Mouse (Mus musculus): ENCODE results near the gene Cript.

Gene Cript

GRCm38 (mm10) chr17:87025269-87025949, at the start of gene Cript, which contains the start of gene Pigf:
Cript (plus strand) TSS chr17:87025550.
Pigf (minus strand) TSS chr17:87025406.
- DNase-seq (ENCODE audit: extremely low spot score, low spot score) = peak; percentile 96

DNA sequence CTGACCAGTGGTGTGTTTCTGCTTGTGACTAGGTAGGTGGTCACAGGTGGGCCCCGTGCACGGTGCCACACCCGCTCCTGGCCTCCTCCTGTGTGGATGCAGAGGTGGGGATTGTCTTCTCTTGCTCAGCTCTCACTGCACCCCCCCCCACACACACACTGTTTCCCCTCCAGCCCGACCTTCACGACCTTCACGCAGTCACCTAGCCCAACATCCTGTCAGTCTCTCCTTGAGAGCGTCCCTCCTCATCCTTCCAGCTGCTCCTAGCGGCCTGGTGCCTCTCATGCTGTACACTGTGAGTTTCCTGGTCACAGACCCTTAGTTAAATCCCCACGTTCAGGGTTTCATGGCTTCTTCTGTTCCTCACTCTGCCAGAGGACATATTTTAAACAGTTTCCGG, 49.0 kb upstream of the Cript start:
- no peak for DNase-seq (ENCODE audit: extremely low spot score, low spot score)

DNA sequence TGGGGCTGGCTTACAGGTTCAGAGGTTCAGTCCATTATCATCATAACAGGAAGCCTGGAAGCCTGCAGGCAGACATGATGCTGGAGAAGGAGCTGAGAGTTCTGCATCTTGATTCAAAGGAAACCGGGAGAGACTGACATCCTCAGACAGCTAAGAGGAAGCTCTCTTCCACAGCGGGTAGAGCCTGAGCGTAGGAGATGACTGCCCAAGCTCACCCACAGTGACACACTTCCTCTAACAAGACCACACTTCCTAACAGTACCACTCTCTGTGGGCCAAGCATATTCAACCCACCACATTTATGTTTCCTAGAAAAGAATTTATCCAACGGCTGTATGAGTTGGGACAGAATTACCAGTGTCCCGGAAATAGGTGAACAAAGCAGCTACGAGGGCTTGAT, 46.9 kb upstream of the Cript start:
- no peak for DNase-seq (ENCODE audit: extremely low spot score, low spot score)

DNA sequence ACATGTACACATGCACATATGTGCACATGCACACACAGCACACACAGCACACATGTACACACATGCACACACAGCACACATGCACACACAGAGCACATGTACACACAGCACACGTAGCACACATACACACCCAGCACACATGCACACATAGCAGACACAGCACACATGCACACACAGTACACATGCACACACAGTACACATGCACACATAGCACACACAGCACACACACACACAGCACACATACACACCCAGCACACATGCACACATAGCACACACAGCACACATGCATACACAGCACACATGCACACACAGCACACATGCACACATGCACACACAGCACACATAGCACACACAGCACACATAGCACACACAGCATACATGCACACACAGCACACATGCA, 44.1 kb upstream of the Cript start:
- DNase-seq (ENCODE audit: extremely low spot score, low spot score) = no peak

GRCm38 (mm10) chr17:86981701-86982100, 43.6 kb upstream of the Cript start:
- DNase-seq (ENCODE audit: extremely low spot score, low spot score) = no peak

GRCm38 (mm10) chr17:86982497-86982896, 42.9 kb upstream of the Cript start:
- DNase-seq (ENCODE audit: extremely low spot score, low spot score) = no peak

DNA sequence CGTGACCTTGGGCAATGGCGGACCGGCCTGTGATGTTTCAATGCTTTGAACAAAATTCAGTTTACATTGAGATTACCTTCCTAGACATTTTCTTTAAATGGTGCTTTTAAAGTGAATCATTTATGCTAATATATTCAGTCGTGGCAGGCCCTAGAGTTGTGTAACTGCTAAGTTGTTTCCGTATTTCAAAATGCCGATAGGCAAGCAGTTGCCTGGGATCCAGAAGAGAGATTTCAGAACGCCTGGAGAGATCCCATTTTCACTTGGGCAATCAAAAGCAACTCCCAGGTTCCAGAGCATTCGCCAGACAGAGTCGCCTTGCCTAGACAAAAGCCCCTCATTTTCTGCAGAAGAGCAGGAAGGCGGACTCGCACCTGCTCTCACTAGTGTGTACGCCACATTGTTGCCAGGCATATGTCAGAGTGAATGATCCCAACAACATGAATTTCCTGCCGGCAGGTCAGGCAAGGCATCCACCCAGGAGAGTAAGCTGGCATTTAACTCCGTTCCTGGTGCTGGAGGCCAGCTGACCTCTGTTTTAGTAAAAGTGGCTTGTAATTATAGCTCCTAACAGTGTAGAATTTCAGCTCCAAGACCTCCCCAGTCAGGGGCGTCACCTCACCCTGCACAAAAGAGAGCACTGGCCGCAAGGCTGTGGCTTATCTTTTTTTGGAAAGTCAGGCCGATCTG, 38.8 kb upstream of the Cript start:
- peak; percentile 18 for DNase-seq (ENCODE audit: extremely low spot score, low spot score)

DNA sequence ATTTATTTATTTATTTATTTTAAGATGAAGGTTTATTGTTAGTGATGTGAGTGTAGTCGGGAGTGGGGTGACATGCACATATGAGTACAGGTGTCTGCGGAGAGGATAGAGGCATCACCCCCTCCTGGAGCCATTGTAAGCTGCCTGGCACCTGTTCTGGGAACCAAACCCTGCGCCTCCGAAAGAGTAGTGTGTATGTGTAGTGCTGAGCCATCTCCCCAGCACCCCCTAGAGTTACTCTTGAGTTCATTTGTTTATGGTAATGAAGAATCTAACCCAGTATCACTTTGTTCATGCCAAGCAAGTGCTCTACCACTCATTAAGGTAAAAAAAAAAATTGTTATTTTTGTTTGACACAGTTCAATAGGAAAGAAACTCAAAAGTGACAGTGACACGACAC, 37.2 kb upstream of the Cript start:
- no peak for DNase-seq (ENCODE audit: extremely low spot score, low spot score)

- DNase-seq (ENCODE audit: extremely low spot score, low spot score) = no peak
Observed at GRCm38 (mm10) chr17:86988601-86989184, 36.7 kb upstream of the Cript start.

DNA sequence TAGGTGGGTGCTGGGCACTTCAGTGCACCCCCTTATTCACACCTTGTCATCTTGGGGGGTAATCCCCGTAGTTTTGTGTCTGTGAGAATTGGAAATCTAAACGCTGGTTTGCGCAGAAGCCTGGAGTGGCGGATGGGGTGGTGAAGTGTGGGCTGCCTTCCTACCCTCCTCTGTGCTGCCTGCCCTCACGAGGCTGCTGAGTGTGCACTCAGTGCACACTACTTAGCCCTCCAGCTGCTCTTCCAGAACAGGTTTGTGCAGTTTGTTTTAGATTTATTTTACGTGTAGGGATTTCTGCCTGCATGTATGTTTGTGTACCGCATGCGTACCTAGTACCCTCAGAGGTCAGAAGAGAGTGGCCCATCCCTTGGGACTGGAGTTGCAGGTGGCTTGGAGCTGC, 34.0 kb upstream of the Cript start:
- no peak for DNase-seq (ENCODE audit: extremely low spot score, low spot score)

DNA sequence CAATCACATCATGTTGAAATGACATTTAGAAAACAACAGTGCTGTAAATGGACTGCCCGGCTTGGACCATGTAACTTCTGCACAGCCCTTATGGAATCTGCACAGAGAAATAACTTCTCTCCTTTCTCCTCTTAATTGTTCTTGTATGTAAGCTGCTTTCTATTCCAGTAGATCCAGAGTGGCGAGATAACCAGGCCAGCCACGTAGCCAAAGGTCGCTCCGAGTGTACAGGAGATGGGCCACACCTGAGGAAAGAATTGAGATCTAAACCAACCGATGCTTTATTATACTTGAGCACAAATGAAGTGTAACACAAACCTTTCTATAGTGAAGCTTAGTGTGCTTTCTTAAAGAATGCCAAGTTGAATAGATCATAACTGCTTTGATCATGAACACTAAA, 28.0 kb upstream of the Cript start:
- DNase-seq (ENCODE audit: extremely low spot score, low spot score) = no peak

DNA sequence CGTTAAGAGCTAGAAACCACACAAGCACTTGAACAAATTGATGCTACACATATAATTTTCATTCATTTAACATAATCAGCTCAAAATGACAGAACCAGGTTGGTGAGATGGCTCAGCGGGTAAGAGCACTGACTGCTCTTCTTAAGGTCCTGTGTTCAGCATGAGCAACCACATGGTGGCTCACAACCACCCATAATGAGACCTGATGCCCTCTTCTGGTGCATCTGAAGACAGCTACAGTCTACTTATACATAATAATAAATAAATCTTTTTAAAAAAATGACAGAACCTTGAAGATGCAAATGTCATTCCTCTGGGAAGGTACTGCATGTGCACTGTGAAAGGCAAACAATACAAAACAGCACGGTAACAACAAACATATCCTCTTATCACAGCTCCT, 16.4 kb upstream of the Cript start:
- DNase-seq (ENCODE audit: extremely low spot score, low spot score) = no peak

- DNase-seq (ENCODE audit: extremely low spot score, low spot score) = no peak
Observed at GRCm38 (mm10) chr17:87011301-87012019, 13.9 kb upstream of the Cript start.

DNA sequence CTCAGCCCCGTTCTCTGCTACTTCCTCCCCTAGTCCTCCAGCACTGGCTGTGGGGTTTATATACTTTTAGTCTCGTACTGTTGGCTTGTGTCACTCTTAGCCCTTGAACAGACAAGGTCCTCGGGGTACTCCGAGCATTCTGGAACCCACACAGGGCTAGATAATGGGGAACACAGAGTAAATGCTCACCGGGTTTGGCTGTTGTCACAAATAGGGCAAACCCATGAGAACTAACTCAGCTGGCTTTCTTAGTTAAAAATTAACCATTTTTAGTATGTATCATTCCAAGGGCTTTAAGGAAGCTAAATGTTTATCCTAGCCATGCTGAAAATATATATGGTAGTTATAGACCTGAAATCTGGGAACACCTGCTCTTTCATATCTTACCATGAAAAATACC, 5.7 kb upstream of the Cript start:
- no peak for DNase-seq (ENCODE audit: extremely low spot score, low spot score)

DNA sequence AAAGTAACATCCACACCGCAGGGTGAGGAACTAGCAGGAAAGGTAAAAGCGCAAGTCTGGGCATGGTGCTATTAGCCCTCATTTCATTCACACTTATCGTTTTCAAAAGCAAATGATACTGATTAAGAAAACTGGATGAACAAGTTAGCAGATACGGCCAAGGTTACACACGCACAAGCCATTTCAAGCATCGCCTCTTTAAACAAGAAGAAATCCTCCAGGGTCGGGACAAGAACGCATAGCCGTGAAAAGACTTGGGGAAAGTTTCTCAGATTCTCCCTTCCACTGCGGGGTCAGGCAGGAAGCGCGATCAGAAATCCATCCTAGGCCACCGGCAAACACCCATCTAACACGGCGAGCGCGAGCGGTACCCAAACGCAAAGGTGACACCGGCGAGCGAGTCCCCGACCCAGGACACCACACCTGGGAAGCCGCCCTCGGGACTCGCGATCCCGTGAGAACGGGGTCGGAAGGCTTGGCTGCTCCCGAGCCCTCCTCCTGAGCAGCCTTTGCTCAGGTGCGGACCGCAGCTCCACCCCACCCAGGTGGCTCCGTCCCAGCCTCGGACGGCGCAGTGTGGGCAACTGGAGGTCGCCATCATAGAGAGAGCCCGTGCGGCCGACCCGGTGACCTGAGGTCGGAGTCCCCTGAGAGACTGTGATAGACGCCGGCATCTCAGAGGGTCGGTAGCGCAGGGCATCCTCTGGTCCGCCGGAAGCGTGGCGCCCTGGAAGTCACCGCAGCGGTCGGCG, 683 bp upstream of the Cript start:
- DNase-seq (ENCODE audit: extremely low spot score, low spot score) = no peak

DNA sequence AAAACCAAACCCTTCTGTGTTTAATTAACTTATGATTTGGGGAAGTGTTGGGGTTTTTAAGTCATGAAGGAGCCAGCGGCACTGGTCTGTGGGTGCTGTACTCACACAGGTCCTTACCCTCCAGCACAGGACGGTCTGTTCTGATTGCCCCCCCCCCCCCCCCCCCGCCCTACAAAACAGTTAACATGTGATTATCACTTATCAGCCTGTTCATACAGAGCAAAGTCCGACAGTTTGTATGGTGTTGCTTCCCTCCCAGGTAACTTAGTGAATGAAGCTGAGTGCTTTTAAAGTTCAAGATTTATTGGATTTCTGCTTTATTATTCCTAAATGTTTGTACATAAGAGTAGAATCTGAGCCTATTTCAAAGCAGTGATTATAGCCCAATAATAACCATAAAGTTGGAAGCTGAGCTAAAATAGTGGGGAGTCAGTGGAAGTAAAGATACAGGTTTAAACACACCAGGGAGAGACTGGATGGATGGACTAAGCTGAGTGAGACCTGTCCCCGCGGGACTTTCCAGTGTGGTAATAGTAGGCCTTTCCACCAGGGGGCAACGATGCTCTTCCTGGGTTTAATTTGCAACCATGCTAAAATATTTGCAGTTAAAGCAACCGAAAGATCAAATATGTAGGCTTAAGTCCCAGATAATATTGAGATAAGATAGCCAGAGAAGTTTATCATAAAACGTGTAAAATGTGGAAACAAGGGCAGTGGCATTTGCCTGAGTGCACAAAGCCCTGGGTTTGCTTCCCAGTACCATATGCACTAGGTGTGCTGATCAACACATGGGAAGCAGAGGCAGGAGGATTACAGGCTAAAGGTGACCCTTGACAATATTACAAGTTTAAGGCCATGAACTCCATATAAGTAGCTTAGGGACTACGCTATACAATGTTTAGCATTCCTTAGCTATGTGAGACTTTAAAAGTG, 11.1 kb downstream of the Cript start:
- DNase-seq (ENCODE audit: extremely low spot score, low spot score) = no peak

GRCm38 (mm10) chr17:87038496-87038895, 13.1 kb downstream of the Cript start:
- DNase-seq (ENCODE audit: extremely low spot score, low spot score) = no peak

- DNase-seq (ENCODE audit: extremely low spot score, low spot score) = no peak
Observed at GRCm38 (mm10) chr17:87041739-87042138, 16.4 kb downstream of the Cript start.

DNA sequence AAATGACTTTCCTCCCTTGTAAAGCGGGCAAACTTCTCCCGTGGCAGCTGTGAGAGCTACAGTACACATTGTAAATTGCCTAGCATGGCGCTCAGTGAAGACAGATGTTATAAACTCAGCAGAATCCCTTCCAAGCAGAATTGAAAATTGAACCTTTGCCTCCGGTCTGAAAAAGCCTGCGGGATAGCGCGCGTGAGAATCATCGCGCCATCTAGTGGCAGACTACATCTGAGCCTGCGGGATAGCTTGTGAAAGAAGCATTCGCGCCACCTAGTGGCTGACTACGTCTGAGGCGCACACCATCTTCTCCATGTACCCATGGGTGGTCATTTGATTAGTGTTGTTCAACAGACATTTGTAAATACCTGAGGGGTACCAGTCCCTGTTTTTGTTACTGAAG, 19.0 kb downstream of the Cript start:
- peak; percentile 91 for DNase-seq (ENCODE audit: extremely low spot score, low spot score)

GRCm38 (mm10) chr17:87044796-87045195, 19.4 kb downstream of the Cript start:
- no peak for DNase-seq (ENCODE audit: extremely low spot score, low spot score)

All from neural tube, embryonic 10.5 days (tissue).